Mouse (Mus musculus) erythroblast, embryonic 14.5 days (primary cell): ENCODE measurements around the gene Trappc10.

ENCODE experiments used
- GATA1 ChIP-seq: IDR thresholded peaks from 2 replicates; pipeline ENCODE4 v1.6.1; 2012; ENCODE audit warnings: low read length, inconsistent platforms, mixed read lengths
- TAL1 ChIP-seq: IDR thresholded peaks from 3 replicates; pipeline ENCODE4 v1.6.1; 2012; ENCODE audit warnings: low read length, inconsistent platforms, mixed read lengths

- TF ChIP-seq GATA1 = no peak
- TF ChIP-seq TAL1 = no peak
These were observed 14.8 kb upstream of the Trappc10 start for GRCm38 (mm10) chr10:78259230-78259629.
